Mouse (Mus musculus) gastrocnemius, adult 18-20 months (tissue): ENCODE data around the gene Ccdc8. TPM values are rescaled to one million over a fixed set of nuclear protein-coding genes. Genes with fewer than 3 reads are reported as not detected.
"Not testable (repeated sequence)": the region's sequence is repeated elsewhere in the genome, so short reads cannot be mapped to it uniquely, and the experiment has no call there.

Experiments used
- DNase-seq: peaks from one replicate; pipeline ENCODE4 v3.0.0; 2021; ENCODE audit warnings: low spot score
- long read RNA-seq, 2 experiments: library from polyadenylated mRNA; stranded (forward); transcript quantifications; one replicate each; pipeline ENCODE4 v2.0.0; 2021
- total RNA-seq, 2 experiments: library from RNA; stranded (reverse); gene quantifications; 2 replicates each; pipeline ENCODE4 v1.2.3; 2021

Ccdc8 gene
- total RNA-seq = under 1 TPM; 0.94 to 0.97 TPM
- long read RNA-seq, experiment 1 = 0 reads
- long read RNA-seq, experiment 2 = 0 reads

- DNase-seq = no peak
Measured at GRCm38 (mm10) chr7:16992451-16992807, at the start of gene Ccdc8. Ccdc8 (plus strand) TSS chr7:16992708.

GRCm38 (mm10) chr7:16942861-16943260, 49.6 kb upstream of the Ccdc8 start:
- no peak for DNase-seq

- DNase-seq = no peak
Measured at GRCm38 (mm10) chr7:16944061-16944807, 48.3 kb upstream of the Ccdc8 start, which contains the start of gene Pnmal2. Pnmal2 (plus strand) TSS chr7:16944682.

GRCm38 (mm10) chr7:16944808-16945315, 47.6 kb upstream of the Ccdc8 start:
- DNase-seq = no peak

- DNase-seq = no peak
Measured at GRCm38 (mm10) chr7:16945419-16945818, 47.1 kb upstream of the Ccdc8 start.

- DNase-seq = no peak
Measured at GRCm38 (mm10) chr7:16946441-16947348, 45.8 kb upstream of the Ccdc8 start.

- no peak for DNase-seq
Measured at GRCm38 (mm10) chr7:16947349-16947895, 45.1 kb upstream of the Ccdc8 start.

- DNase-seq = no peak
Measured at GRCm38 (mm10) chr7:16947959-16948361, 44.5 kb upstream of the Ccdc8 start.

- no peak for DNase-seq
Measured at GRCm38 (mm10) chr7:16948923-16949458, 43.5 kb upstream of the Ccdc8 start.

- peak; percentile 69 for DNase-seq
Measured at GRCm38 (mm10) chr7:16949908-16950841, 42.3 kb upstream of the Ccdc8 start.

- DNase-seq = peak; percentile 78
Measured at GRCm38 (mm10) chr7:16950861-16951635, 41.5 kb upstream of the Ccdc8 start.

- not testable (repeated sequence) for DNase-seq
Measured at GRCm38 (mm10) chr7:16953776-16954175, 38.7 kb upstream of the Ccdc8 start.

GRCm38 (mm10) chr7:16955712-16956111, 36.8 kb upstream of the Ccdc8 start:
- DNase-seq = no peak

- no peak for DNase-seq
Measured at GRCm38 (mm10) chr7:16956410-16957265, 35.9 kb upstream of the Ccdc8 start.

GRCm38 (mm10) chr7:16959539-16960187, 32.8 kb upstream of the Ccdc8 start, which contains the start of gene Pnmal1:
Pnmal1 (plus strand) TSS chr7:16959679.
- no peak for DNase-seq

GRCm38 (mm10) chr7:16961678-16962077, 30.8 kb upstream of the Ccdc8 start:
- DNase-seq = no peak

GRCm38 (mm10) chr7:16968414-16968813, 24.1 kb upstream of the Ccdc8 start:
- no peak for DNase-seq

- DNase-seq = no peak
Measured at GRCm38 (mm10) chr7:16971160-16971559, 21.3 kb upstream of the Ccdc8 start.
